Mouse (Mus musculus) midbrain, embryonic 16.5 days (tissue): ENCODE results near the gene Parpbp. TPM values are rescaled to one million over a fixed set of nuclear protein-coding genes. Genes with fewer than 3 reads are reported as not detected.

Experiments used
- ATAC-seq: fragments of 200-750 bp; cut with Nextera tagmentation; 2 replicates; pipeline ENCODE4 v1.8.0; 2017; ENCODE audit warnings: moderate TSS enrichment
- H3K27ac ChIP-seq: fragments of 300-500 bp; sonication (generic); 2 replicates; pipeline ENCODE4 v1.5.1; 2014; ENCODE audit warnings: mild to moderate bottlenecking, low read length, mixed read lengths
- H3K27me3 ChIP-seq: fragments of 300-500 bp; sonication (generic); 2 replicates; pipeline ENCODE4 v1.6.1; 2014; ENCODE audit warnings: low read depth, low read length, mixed read lengths; ENCODE audit not compliant: control insufficient read depth, insufficient read depth
- H3K36me3 ChIP-seq: fragments of 300-500 bp; sonication (generic); 2 replicates; pipeline ENCODE4 v1.6.1; 2014; ENCODE audit warnings: mild to moderate bottlenecking, low read length, moderate library complexity, mixed read lengths; ENCODE audit not compliant: control insufficient read depth, insufficient read depth
- H3K4me1 ChIP-seq: fragments of 300-500 bp; sonication (generic); 2 replicates; pipeline ENCODE4 v1.6.1; 2014; ENCODE audit warnings: mild to moderate bottlenecking, low read length, mixed read lengths; ENCODE audit not compliant: control insufficient read depth, insufficient read depth
- H3K4me2 ChIP-seq: fragments of 300-500 bp; sonication (generic); 2 replicates; pipeline ENCODE4 v1.6.1; 2014; ENCODE audit warnings: mild to moderate bottlenecking, low read length, mixed read lengths
- H3K4me3 ChIP-seq: fragments of 300-500 bp; sonication (generic); 2 replicates; pipeline ENCODE4 v1.5.1; 2014; ENCODE audit warnings: low read depth, mild to moderate bottlenecking, low read length, moderate library complexity, mixed read lengths
- H3K9ac ChIP-seq: fragments of 300-500 bp; sonication (generic); 2 replicates; pipeline ENCODE4 v1.6.1; 2014; ENCODE audit warnings: low read depth, low read length, mixed read lengths
- H3K9me3 ChIP-seq: fragments of 300-500 bp; sonication (generic); replicated peaks from 2 replicates; pipeline ENCODE4 v1.6.1; 2014; ENCODE audit warnings: mild to moderate bottlenecking, low read length, mixed read lengths; ENCODE audit not compliant: control insufficient read depth, poor library complexity, severe bottlenecking
- WGBS: fragments of 180-500 bp; shearing (Covaris S2); extraction: QIAGEN DNeasy Blood & Tissue Kit; methylation state at CpG from one replicate; pipeline ENCODE4 v1.1.7; 2014; 5-methylcytosine and 5-hydroxymethylcytosine counted together
- polyA plus RNA-seq: library from polyadenylated mRNA; unstranded; fragments of >200 nt; fragmentation: Nextera tagmentation; extraction: Ambion mirVana; gene quantifications from 2 replicates; pipeline ENCODE4 v1.2.1, GENCODE M21; 2015

Gene Parpbp
- polyA plus RNA-seq, 1 experiment from 2014 or later: 1.4 TPM

- no peaks in the 10 kb centered on the region for H3K27me3 ChIP-seq
- H3K4me2 ChIP-seq: no peak overlapping the region
- H3K9ac ChIP-seq: no peak overlapping the region
- H3K9me3 ChIP-seq: no peaks in the 10 kb centered on the region
- no peak overlapping the region for H3K27ac ChIP-seq
- no peak overlapping the region for H3K4me3 ChIP-seq
- H3K36me3 ChIP-seq: no peaks in the 10 kb centered on the region
- no peaks in the 10 kb centered on the region for H3K4me1 ChIP-seq
- ATAC-seq: no peak
Measured at GRCm38 (mm10) chr10:88119721-88120120, 27.0 kb downstream of the Parpbp start.

GRCm38 (mm10) chr10:88113290-88113689 is 33.5 kb downstream of the Parpbp start:
- no peaks in the 10 kb centered on the region for H3K9me3 ChIP-seq
- H3K36me3 ChIP-seq: no peaks in the 10 kb centered on the region
- no peak overlapping the region for H3K9ac ChIP-seq
- H3K4me2 ChIP-seq: no peak overlapping the region
- H3K4me3 ChIP-seq: no peak overlapping the region
- H3K4me1 ChIP-seq: no peaks in the 10 kb centered on the region
- 82% methylated on average over 2 of the region's 2 CpGs for WGBS
- H3K27ac ChIP-seq: no peak overlapping the region
- no peak for ATAC-seq
- no peaks in the 10 kb centered on the region for H3K27me3 ChIP-seq

GRCm38 (mm10) chr10:88106169-88106568 is 40.6 kb downstream of the Parpbp start:
- H3K27me3 ChIP-seq: no peaks in the 10 kb centered on the region
- no peaks in the 10 kb centered on the region for H3K4me1 ChIP-seq
- WGBS: 91% methylated on average over 2 of the region's 2 CpGs
- H3K4me3 ChIP-seq: no peak overlapping the region
- H3K27ac ChIP-seq: no peak overlapping the region
- no peaks in the 10 kb centered on the region for H3K36me3 ChIP-seq
- no peak for ATAC-seq
- H3K9ac ChIP-seq: no peak overlapping the region
- no peak overlapping the region for H3K4me2 ChIP-seq
- no peaks in the 10 kb centered on the region for H3K9me3 ChIP-seq

GRCm38 (mm10) chr10:88090772-88091171 is 56.0 kb downstream of the Parpbp start, which contains the start of gene Pmch:
Gene Pmch, plus strand, starts transcription at chr10:88091072.
- Histone ChIP-seq H3K4me2 (no peak within 1 kb of the TSS), H3K9me3 (no peaks in the 10 kb centered on the region), H3K4me3 (no peak within 1 kb of the TSS), H3K27me3 (no peaks in the 10 kb centered on the region), H3K27ac (no peak within 1 kb of the TSS), H3K4me1 (no peaks in the 10 kb centered on the region), H3K9ac (no peak within 1 kb of the TSS), H3K36me3 (no peaks in the 10 kb centered on the region)
- WGBS: 29% methylated on average over 5 of the region's 5 CpGs
- ATAC-seq: no peak

- no peak overlapping the region for H3K4me3 ChIP-seq
- ATAC-seq: no peak
- no peaks in the 10 kb centered on the region for H3K9me3 ChIP-seq
- H3K4me2 ChIP-seq: no peak overlapping the region
- no peak overlapping the region for H3K9ac ChIP-seq
- 74% methylated on average over 3 of the region's 3 CpGs for WGBS
- H3K27ac ChIP-seq: no peak overlapping the region
- no peaks in the 10 kb centered on the region for H3K27me3 ChIP-seq
- H3K36me3 ChIP-seq: no peaks in the 10 kb centered on the region
- no peaks in the 10 kb centered on the region for H3K4me1 ChIP-seq
Measured at GRCm38 (mm10) chr10:88067377-88067776, 79.4 kb downstream of the Parpbp start.

GRCm38 (mm10) chr10:88064872-88065271 is 81.9 kb downstream of the Parpbp start:
- Histone ChIP-seq H3K27me3 (no peaks in the 10 kb centered on the region), H3K4me3 (no peak overlapping the region), H3K9me3 (no peaks in the 10 kb centered on the region), H3K9ac (no peak overlapping the region), H3K27ac (no peak overlapping the region), H3K36me3 (no peaks in the 10 kb centered on the region), H3K4me1 (no peaks in the 10 kb centered on the region), H3K4me2 (no peak overlapping the region)
- whole genome bisulfite sequencing: 80% methylated on average over 2 of the region's 2 CpGs
- no peak for ATAC-seq

GRCm38 (mm10) chr10:88063436-88063835 is 83.3 kb downstream of the Parpbp start:
- H3K4me2 ChIP-seq: no peak overlapping the region
- H3K27ac ChIP-seq: no peak overlapping the region
- no peaks in the 10 kb centered on the region for H3K9me3 ChIP-seq
- 65% methylated on average over 4 of the region's 4 CpGs for WGBS
- no peak overlapping the region for H3K9ac ChIP-seq
- H3K4me3 ChIP-seq: no peak overlapping the region
- H3K4me1 ChIP-seq: no peaks in the 10 kb centered on the region
- no peak for ATAC-seq
- H3K36me3 ChIP-seq: no peaks in the 10 kb centered on the region
- no peaks in the 10 kb centered on the region for H3K27me3 ChIP-seq

- H3K9me3 ChIP-seq: no peaks in the 10 kb centered on the region
- no peak overlapping the region for H3K27ac ChIP-seq
- no peak overlapping the region for H3K4me3 ChIP-seq
- WGBS: 88% methylated on average over 14 of the region's 14 CpGs
- no peaks in the 10 kb centered on the region for H3K36me3 ChIP-seq
- H3K27me3 ChIP-seq: no peaks in the 10 kb centered on the region
- no peak for ATAC-seq
- no peaks in the 10 kb centered on the region for H3K4me1 ChIP-seq
- H3K4me2 ChIP-seq: no peak overlapping the region
- no peak overlapping the region for H3K9ac ChIP-seq
Measured at GRCm38 (mm10) chr10:88056950-88057649, 89.6 kb downstream of the Parpbp start.

- Histone ChIP-seq H3K9me3 (no peaks in the 10 kb centered on the region), H3K36me3 (no peaks in the 10 kb centered on the region), H3K4me3 (no peak overlapping the region), H3K27ac (no peak overlapping the region), H3K9ac (no peak overlapping the region), H3K4me1 (no peaks in the 10 kb centered on the region), H3K4me2 (no peak overlapping the region), H3K27me3 (no peaks in the 10 kb centered on the region)
- ATAC-seq: no peak
- 86% methylated on average over 14 of the region's 14 CpGs for WGBS
Measured at GRCm38 (mm10) chr10:88054233-88054985, 92.3 kb downstream of the Parpbp start.
